Mouse (Mus musculus) spleen, postnatal 14 days (tissue): Measurements from ENCODE around the gene Fam228b.
"Not testable (repeated sequence)": the region's sequence is repeated elsewhere in the genome, so short reads cannot be mapped to it uniquely, and the experiment has no call there.

Source experiments
- DNase-seq, 2 experiments: peaks; one replicate each; pipeline ENCODE4 v3.0.0; 2021 to 2022; ENCODE audit warnings: low spot score in 2 of 2

Fam228b gene

DNA sequence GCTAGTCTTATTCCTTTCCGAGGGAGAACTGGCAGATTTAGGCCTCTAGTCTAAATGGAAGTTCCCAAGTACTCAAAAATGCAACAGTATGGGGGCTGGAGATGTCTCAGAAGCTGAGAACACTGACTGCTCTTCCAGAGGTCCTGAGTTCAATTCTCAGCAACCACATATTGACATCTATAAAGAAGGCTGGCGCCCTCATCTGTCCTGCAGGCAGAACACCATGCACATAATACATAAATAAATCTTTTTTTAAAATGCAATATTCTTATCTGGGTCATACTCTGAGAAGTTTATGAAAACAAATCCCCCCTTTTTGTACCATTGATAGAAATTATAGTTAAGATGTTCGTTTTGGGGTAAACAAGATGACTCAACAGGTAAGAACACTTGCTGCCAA lies 26.9 kb downstream of the Fam228b start:
- DNase-seq: no peak

DNA sequence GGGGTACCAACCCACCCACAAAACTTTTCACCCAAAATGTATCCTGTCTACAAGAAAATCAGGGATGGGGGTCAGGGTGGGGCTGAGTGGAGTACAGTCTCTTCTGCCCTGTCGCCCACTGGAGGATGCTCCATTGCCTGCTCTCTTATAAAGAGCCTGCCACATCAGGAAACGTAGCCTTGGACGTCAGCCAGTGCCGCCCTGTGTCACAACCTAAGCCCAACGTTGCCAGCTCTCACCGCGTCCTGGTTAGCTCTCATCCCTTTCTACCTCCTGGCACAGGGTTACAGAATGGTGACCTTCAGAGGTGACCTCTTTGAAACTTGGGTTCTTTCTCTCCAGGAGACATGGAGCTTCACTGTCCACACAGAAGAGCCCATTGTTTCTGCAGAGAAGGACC lies 28.2 kb downstream of the Fam228b start:
- no peak for DNase-seq

DNA sequence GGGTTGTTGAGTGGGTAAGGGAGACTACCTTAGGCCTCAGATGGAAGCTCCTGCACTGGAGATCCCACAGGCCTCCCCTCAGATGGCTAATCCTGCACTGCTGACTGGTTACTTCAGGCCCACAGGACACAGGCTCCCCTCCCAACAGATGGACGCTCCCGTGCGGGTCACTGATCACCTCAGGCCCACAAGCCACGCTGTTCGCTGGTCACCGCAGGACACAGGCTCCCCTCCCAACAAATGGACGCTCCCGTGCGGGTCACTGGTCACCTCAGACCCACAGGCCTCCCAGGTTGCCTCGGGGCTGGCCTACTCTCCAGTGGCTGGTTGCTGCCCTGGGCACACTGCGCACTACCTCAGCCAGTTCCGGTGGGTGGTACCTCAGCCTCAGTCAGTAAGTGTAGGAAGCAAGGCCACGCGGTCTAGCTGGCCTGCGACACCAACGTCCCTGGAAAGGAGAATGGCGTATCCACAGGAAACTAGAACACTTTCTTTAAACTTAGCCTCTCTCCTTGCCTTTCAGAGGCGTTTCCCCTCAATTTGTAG lies 31.0 kb downstream of the Fam228b start, which contains the start of gene Fam228a:
Gene Fam228a (minus strand): TSS at position 400 of the 546 bp plus-strand sequence.
- no peak for DNase-seq

DNA sequence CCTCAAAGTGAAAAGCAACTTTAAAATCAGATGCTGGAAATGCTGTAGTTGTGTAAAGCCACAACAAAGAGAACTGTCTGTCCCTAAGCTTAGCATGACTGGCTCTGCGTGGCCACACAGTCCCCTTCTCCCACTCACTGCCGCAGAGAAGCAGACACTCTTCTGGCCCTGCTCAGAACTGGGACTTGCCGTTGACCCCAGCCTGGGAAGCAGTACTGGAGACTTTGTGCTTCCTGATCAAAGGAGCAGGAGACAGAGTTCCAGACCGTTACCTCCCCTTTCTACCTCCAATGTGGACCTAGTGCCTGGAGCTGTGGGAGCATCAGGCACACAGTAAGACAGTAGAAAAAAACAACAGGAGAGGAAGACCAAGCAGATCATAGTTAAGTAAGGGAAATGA lies 36.7 kb downstream of the Fam228b start:
- DNase-seq: no peak

DNA sequence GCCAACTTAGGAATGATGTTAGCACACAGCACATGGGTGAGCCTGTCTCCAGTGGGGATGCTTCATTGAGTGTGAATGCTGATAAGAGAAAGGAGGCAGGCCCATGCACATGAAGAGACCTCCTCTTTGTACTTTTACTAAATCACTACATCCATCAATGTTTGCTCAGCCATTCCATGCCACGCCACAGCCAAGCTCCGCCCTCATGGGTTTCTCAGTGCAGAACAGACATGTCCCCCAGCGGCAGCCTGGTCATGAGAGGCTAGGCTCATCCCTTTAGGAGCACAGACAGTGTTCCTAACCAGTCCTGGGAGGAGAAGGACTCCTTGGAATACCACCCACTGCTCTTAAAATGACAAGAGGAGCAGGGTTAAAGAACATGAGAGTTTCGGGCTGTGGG lies 37.4 kb downstream of the Fam228b start:
- no peak for DNase-seq

DNA sequence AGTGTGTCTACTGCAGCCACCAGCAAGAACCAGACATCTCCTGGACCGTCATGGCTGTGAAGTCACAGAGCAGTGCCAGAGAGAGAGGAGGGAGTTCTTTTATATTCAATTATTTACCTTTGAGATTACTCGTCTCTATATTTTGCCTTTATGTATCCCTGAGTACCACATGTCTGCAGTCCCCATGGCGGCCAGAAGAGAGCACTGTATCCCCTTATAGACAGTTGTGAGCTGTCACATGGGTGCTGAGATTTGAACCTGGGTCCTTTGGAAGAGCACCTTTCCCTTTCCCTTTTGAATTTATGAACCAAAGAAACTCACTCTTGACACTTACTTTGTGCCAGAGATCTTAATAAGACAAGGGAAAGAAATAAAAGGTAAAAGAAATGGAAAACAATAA lies 39.9 kb downstream of the Fam228b start:
- DNase-seq: no peak

DNA sequence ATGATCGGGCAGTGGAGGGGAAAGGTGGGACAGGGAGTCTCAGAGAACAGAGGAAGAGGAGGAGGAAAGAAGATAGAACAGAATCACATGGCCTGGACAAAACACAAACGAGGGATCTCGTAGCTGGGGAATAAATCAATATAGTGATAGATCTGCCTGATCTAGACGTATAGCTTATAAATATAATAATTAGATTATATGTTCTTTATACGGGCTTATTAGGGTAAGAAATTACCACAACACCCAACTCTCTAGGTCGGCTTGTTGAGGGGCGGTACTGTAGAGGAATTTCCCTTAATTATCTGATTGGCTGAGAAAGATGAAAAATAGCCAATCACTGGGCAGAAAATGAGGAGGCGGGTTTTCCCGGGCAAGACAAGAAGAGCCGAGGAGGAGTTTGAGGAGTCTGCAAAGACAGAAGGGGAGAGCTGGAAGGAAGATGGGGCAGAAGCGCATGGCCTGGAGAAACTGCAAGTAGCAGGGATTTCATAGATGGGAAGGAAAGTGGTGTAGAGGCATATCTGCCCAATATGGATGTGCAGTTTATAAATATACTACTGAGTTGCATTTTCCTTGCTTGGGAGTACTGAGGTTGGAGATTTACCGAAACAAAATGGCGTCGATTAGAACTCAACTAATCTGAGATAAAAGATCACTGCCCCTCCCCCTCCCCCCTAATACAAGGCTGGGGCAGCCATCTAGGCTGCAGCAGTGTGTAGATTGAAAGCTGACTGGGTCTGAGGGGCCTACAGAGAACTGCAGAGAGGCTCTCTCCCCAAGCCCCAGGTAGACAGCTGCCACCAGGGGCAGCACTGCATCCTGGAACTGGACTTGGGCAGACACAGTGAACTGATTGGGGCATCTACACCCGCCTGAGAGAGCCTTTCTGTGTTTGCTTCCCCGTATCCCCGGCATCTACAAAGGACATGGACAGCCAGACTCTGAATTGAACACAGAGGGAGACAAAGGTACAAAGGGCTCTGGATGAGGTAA lies 49.0 kb downstream of the Fam228b start:
- DNase-seq: no peak

DNA sequence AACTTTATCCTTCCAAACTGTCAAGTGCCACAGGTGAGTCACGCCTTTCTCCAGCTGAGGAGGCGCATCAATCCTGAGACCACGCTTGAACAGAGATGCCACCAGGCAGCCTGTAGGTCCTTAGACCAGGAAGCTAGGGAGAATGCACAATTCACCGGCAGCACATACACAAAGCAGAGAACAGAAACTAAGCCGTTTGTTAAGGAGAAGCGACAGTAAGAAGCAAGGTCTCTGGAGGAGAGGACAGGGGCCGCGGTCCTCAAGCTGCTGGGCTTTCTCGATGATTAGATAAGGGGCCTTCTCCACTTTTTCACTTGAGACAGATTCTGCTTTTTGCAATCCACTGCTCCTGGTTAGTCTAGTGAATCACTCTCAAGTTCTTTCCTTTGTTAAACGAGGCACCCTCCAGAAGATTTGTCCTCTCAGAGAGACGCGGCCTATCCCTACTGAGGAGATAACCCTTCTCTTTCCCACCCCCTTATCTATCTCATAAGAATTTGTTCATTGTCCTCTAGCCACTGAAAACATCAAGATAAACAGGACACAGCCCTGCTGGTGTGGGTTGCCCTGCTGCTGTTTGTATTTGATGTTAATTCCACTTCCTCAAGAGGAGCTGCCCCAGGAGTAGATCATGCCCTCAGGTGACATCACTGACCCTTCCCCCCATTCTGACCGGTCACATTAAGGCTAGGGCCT lies 49.9 kb downstream of the Fam228b start:
- no peak for DNase-seq

DNA sequence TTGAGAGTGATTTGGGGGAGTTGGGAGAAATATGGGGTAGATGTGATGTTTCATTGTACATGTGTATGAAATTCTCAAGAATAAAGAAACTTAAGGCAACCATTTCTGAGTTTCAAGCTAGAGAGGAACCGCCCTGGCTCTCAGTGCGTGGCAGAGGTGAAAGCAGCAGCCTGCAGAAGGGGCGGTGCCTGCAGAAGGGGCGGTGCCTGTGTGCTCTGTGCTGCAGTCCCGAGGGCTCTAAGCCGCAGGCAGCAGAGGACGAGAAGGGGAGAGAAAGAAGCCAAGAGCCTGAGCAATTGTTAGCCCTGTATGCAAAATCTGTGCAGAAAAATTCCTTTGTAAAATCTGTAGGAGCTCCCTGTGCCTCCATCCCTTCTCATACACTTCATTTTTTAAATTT lies 51.6 kb downstream of the Fam228b start:
- no peak for DNase-seq

DNA sequence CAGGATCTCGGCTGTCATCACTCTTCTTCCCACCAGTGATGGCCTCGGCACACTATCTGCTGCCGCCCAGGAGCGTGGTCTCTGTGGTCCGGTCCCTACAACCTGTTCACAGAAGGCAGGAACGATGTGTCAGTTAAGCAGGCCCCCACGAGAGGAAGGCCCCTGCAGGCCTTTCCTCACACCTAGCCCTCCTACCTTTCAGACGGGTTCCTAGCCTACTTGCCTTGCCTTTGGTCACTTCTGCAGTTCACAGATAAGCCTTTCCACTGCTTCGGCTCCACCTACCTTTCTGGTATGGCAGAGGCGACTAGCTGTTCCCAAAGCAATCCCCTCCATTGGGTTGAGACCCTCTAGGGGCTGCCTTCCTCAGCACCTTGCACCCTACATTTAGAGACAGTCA lies 53.5 kb downstream of the Fam228b start:
- no peak for DNase-seq

DNA sequence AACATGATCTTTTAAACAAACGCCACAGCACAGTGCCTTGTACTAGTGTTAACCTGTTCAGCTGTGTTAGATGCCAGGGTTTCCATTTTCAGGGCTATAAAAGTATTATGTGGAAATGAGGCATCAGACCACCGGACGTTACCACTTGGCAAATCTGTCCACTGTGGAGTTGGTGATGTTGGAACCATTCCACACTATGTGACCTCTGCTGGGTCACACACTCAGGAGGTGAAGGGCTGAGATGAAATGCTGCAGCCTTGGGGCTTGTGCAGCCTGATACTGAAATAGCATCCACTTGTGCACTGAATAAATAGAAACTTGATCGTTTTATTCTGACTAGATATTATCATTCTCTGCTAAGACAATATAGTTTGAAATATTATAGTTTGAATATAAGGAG lies 55.7 kb downstream of the Fam228b start:
- DNase-seq: no peak

DNA sequence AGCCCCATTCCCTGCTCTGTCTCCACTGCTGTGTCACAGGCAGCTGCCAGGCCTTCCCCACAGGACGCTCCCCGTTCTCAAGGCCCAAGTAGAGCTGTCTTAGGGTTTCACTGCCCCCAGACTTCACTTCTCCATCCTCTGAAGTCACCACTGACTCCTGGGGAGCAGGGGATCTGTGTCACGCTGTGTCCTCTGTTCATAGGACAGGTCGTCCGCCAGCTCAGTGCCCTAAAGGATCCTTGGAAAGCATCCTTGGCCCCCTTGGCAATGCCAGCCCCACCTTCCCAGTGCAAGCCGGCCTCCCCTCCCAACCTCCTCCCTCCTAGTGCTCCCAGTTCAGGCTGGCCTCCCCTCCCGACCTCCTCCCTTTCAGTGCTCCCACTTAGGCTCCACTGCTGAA lies 59.1 kb downstream of the Fam228b start:
- no peak for DNase-seq

DNA sequence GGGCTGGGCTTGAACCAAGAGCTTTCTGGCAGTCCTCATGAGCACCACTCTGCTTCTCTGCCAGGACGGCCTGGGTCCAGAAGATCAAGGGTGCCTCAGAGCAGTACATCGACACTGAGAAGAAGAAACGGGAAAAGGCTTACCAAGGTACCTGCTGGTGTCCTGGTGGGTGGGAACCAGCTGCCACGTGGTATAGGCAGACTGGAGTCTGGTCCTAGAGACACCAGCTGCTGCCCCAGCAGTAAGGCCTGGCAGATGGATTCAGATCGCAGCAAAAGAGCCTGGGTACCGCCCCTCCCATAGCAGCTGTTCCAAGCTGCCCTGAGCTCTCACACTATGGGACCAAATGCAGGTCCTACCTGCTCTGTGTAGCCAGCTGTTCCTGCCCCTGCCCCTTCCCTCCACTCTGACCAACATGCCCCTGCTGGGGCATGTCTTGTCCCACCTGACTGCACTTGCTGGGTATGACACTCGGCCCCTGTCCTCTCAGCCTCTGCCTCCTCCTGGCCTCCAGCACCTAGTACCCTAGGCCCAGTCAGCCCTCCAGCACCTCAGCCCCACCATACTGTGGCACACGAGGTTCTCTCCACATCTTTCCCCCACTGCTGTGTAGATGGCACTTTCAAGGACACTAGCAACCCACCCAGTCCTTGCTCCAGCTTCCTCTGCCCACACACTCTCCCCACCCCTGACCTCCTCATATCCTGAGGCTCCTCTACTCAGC lies 60.0 kb downstream of the Fam228b start:
- no peak for DNase-seq

DNA sequence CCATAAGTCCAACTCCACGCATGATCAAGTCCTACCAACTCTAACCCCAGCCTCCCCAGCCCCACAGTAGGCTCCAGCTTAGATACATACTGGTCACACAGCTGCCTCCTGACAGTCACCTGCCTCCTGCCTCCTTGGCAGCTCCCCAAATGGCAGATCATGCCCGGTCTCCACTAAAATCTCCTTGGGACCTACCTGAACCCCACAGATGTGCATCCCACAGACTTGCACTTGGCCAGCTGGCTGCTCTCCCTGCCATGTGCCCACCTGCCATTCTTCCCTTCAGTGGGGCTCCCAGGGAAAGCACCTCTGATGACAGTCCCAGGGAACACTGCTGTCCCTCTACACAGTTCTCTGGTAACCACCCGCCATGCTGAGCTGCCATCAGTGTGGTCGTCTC lies 60.8 kb downstream of the Fam228b start:
- DNase-seq: no peak

DNA sequence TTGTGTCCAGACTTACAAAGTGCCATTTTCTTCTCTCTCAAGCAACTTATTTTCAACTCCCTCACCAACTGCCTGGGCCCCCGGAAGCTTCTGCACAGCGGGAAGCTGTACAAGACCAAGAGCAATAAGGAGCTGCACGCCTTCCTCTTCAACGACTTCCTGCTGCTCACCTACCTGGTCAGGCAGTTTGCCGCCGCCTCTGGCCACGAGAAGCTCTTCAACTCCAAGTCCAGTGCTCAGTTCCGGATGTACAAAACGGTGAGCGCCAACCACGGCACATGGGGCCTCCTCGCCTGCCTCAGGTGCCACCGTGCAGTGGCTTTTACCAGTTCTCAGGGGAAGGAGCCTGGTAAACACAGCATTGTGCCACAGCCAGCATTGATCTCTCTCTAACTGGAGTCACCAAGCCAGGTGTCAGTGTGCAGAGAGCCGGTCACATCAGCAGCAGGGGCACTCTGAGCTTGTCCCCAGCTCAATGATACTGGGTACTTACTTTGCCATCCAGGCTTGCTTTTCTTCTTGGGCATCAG lies 61.5 kb downstream of the Fam228b start:
- DNase-seq: no peak

DNA sequence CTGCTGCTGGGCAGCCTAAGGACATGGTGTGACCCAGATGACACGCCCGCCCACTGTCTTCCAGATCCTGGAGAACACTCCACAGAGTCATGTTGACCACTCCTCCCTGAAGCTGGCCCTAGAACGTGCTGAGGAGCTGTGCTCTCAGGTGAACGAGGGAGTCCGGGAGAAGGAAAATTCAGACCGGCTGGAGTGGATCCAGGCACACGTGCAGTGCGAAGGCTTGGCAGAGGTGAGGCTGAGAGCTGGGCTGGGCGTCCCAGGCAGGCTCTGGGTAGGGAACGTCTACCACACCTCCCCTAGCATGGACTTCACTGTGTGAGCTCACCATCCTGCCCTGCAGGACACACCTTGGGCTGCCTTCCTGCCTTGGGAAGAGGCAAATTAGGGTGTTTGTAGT lies 62.2 kb downstream of the Fam228b start:
- no peak for DNase-seq

DNA sequence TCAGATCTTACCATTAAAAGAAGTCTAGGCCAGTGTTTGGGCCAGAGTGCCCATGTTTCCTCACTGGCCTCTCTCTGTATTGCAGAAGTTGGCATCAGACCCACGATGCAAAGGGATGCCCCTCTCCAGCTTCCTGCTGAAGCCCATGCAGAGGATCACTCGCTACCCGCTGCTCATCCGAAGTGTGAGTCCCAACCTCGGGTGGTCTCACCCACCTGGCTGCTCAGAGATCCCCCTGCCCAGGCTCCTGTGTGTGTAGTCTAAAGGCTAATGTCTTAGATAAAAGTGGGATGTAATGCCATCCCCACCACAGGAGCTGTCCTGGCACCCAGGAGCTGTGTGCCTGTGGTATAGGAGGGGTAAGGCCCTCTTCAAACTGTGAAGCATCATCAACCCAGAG lies 62.9 kb downstream of the Fam228b start:
- DNase-seq: no peak

DNA sequence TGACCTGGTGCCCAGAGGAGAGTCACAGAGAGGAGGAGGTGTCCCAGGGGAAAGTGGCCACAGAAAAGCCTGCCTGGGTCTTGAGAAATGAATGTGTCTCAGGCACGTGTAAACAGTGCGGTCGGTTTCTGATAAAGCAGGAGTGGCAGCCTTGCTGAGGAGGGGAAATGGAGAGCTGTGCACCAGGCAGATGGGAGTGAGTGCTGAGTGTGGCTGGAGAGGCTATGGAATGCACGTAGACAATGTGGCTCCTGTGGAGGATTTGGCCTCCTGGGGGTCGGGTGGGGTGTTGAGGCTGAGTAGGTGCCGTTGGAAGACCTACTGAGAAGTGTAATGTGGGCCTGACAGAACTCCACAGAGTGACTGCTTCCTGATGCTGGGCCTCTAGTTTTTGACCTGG lies 63.4 kb downstream of the Fam228b start:
- not testable (repeated sequence) for DNase-seq

DNA sequence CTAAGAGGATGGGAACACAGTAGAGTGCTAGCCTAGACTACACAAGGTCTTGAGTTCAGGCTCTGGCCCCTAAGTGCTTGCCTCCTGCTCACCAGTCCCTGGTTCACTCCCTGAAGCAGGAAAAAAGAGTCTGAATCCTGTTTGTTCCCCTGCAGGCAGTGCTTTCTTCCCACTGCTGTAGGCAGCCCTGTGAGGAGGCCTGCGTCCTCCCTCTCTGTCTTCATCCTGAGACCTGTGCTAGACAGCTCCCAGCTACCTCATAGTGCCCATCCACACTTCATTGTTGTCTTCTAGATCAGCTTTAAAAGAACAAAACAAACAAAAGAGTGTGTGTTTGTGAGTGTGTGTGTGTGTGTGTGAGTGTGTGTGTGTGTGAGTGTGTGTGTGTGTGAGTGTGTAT lies 74.5 kb downstream of the Fam228b start:
- no peak for DNase-seq

DNA sequence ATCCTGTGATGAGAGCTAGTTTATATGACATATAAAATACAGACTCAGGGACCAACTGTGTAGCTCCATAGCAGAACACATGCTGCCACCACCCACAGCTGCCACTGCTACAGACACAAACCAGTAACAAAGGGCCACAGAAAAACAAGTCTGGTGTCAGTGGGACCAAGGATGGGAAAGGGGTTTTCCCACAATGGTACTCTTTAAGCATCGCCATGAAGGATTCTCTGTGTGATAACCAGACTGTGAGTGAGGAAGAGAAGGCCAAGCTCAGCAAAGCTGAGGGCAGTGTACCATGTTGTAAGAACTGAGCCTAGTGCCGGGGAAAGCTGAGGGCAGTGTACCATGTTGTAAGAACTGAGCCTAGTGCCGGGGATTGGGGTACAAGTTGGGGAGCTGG lies 77.9 kb downstream of the Fam228b start:
- no peak for DNase-seq
